Mouse (Mus musculus): ENCODE measurements around the gene Rnasel.

- TF ChIP-seq TAL1 (IDR thresholded peaks at IDR 0.05; ENCODE audit: low read length) (no peak), GATA1 (IDR thresholded peaks at IDR 0.05; ENCODE audit: low read length) (no peak)
Measured at GRCm38 (mm10) chr1:153740775-153741400, 8.3 kb upstream of the Rnasel start.
